Mouse (Mus musculus): ENCODE measurements around the gene Uox. TPM values are rescaled to one million over a fixed set of nuclear protein-coding genes. Genes with fewer than 3 reads are reported as not detected.

Uox gene
- polyA plus RNA-seq, 1 experiment from 2014 or later = 0.11 TPM

GRCm38 (mm10) chr3:146610322-146610721 is 40.1 kb downstream of the Uox start:
- no peak overlapping the region for H3K4me3 ChIP-seq (ENCODE audit: low read depth, low read length)
- DNase-seq (ENCODE audit: low spot score, missing footprints) (no peak), ATAC-seq (ENCODE audit: low FRiP score) (no peak)
- no peaks in the 10 kb centered on the region for H3K4me1 ChIP-seq (ENCODE audit: control insufficient read depth, insufficient read depth, low read length)
- no peaks in the 10 kb centered on the region for H3K9me3 ChIP-seq (ENCODE audit: control insufficient read depth, low read length)
- WGBS = 85% methylated on average over 10 of the region's 10 CpGs
- no peaks in the 10 kb centered on the region for H3K36me3 ChIP-seq (ENCODE audit: control insufficient read depth, insufficient read depth, low read length)
- H3K9ac ChIP-seq (ENCODE audit: low read length) = no peak overlapping the region
- H3K4me2 ChIP-seq = no peak overlapping the region
- H3K27me3 ChIP-seq (ENCODE audit: control insufficient read depth, insufficient read depth, low read length) = no peaks in the 10 kb centered on the region
- no peak overlapping the region for H3K27ac ChIP-seq (ENCODE audit: low read depth, low read length)

GRCm38 (mm10) chr3:146611261-146611660 is 41.0 kb downstream of the Uox start:
- no peaks in the 10 kb centered on the region for H3K4me1 ChIP-seq (ENCODE audit: control insufficient read depth, insufficient read depth, low read length)
- ATAC-seq (ENCODE audit: low FRiP score) (no peak), DNase-seq (ENCODE audit: low spot score, missing footprints) (no peak)
- H3K4me3 ChIP-seq (ENCODE audit: low read depth, low read length) = no peak overlapping the region
- H3K4me2 ChIP-seq = no peak overlapping the region
- no peak overlapping the region for H3K9ac ChIP-seq (ENCODE audit: low read length)
- H3K9me3 ChIP-seq (ENCODE audit: control insufficient read depth, low read length) = no peaks in the 10 kb centered on the region
- H3K27ac ChIP-seq (ENCODE audit: low read depth, low read length) = no peak overlapping the region
- WGBS = 79% methylated on average over 4 of the region's 4 CpGs
- no peaks in the 10 kb centered on the region for H3K27me3 ChIP-seq (ENCODE audit: control insufficient read depth, insufficient read depth, low read length)
- no peaks in the 10 kb centered on the region for H3K36me3 ChIP-seq (ENCODE audit: control insufficient read depth, insufficient read depth, low read length)

GRCm38 (mm10) chr3:146611821-146612220 is 41.6 kb downstream of the Uox start:
- H3K27ac ChIP-seq (ENCODE audit: low read depth, low read length) = no peak overlapping the region
- no peak overlapping the region for H3K9ac ChIP-seq (ENCODE audit: low read length)
- no peaks in the 10 kb centered on the region for H3K9me3 ChIP-seq (ENCODE audit: control insufficient read depth, low read length)
- 92% methylated on average over 4 of the region's 4 CpGs for WGBS
- no peaks in the 10 kb centered on the region for H3K27me3 ChIP-seq (ENCODE audit: control insufficient read depth, insufficient read depth, low read length)
- no peak overlapping the region for H3K4me3 ChIP-seq (ENCODE audit: low read depth, low read length)
- H3K4me2 ChIP-seq = no peak overlapping the region
- no peak for DNase-seq (ENCODE audit: low spot score, missing footprints)
- no peak for ATAC-seq (ENCODE audit: low FRiP score)
- no peaks in the 10 kb centered on the region for H3K36me3 ChIP-seq (ENCODE audit: control insufficient read depth, insufficient read depth, low read length)
- no peaks in the 10 kb centered on the region for H3K4me1 ChIP-seq (ENCODE audit: control insufficient read depth, insufficient read depth, low read length)

GRCm38 (mm10) chr3:146615496-146615895 is 45.3 kb downstream of the Uox start, which contains the start of gene Dnase2b:
Gene Dnase2b (minus strand): TSS chr3:146615596.
- 94% methylated on average over 4 of the region's 4 CpGs for WGBS
- Histone ChIP-seq H3K9me3 (ENCODE audit: control insufficient read depth, low read length) (no peaks in the 10 kb centered on the region), H3K27ac (ENCODE audit: low read depth, low read length) (no peak within 1 kb of the TSS), H3K27me3 (ENCODE audit: control insufficient read depth, insufficient read depth, low read length) (no peaks in the 10 kb centered on the region), H3K4me1 (ENCODE audit: control insufficient read depth, insufficient read depth, low read length) (no peaks in the 10 kb centered on the region), H3K4me2 (no peak within 1 kb of the TSS), H3K4me3 (ENCODE audit: low read depth, low read length) (no peak within 1 kb of the TSS), H3K9ac (ENCODE audit: low read length) (no peak within 1 kb of the TSS), H3K36me3 (ENCODE audit: control insufficient read depth, insufficient read depth, low read length) (no peaks in the 10 kb centered on the region)
- no peak for DNase-seq (ENCODE audit: low spot score, missing footprints)
- no peak for ATAC-seq (ENCODE audit: low FRiP score)

- 75% methylated on average over 5 of the region's 5 CpGs for WGBS
Measured at GRCm38 (mm10) chr3:146616533-146617283, 46.5 kb downstream of the Uox start.

GRCm38 (mm10) chr3:146617946-146618345 is 47.7 kb downstream of the Uox start:
- H3K27me3 ChIP-seq (ENCODE audit: control insufficient read depth, insufficient read depth, low read length) = no peaks in the 10 kb centered on the region
- no peaks in the 10 kb centered on the region for H3K9me3 ChIP-seq (ENCODE audit: control insufficient read depth, low read length)
- no peak overlapping the region for H3K4me2 ChIP-seq
- H3K9ac ChIP-seq (ENCODE audit: low read length) = no peak overlapping the region
- no peaks in the 10 kb centered on the region for H3K36me3 ChIP-seq (ENCODE audit: control insufficient read depth, insufficient read depth, low read length)
- H3K4me1 ChIP-seq (ENCODE audit: control insufficient read depth, insufficient read depth, low read length) = no peaks in the 10 kb centered on the region
- H3K4me3 ChIP-seq (ENCODE audit: low read depth, low read length) = no peak overlapping the region
- no peak for DNase-seq (ENCODE audit: low spot score, missing footprints)
- no peak overlapping the region for H3K27ac ChIP-seq (ENCODE audit: low read depth, low read length)
- no peak for ATAC-seq (ENCODE audit: low FRiP score)

More at GRCm38 (mm10) chr3:146616533-146617283, 46.5 kb downstream of the Uox start:
- H3K9ac ChIP-seq (ENCODE audit: low read length) = no peak overlapping the region
- DNase-seq (ENCODE audit: low spot score, missing footprints) (no peak), ATAC-seq (ENCODE audit: low FRiP score) (no peak)
- H3K4me2 ChIP-seq = no peak overlapping the region
- no peaks in the 10 kb centered on the region for H3K27me3 ChIP-seq (ENCODE audit: control insufficient read depth, insufficient read depth, low read length)
- H3K4me1 ChIP-seq (ENCODE audit: control insufficient read depth, insufficient read depth, low read length) = no peaks in the 10 kb centered on the region
- H3K4me3 ChIP-seq (ENCODE audit: low read depth, low read length) = no peak overlapping the region
- H3K36me3 ChIP-seq (ENCODE audit: control insufficient read depth, insufficient read depth, low read length) = no peaks in the 10 kb centered on the region
- no peak overlapping the region for H3K27ac ChIP-seq (ENCODE audit: low read depth, low read length)
- no peaks in the 10 kb centered on the region for H3K9me3 ChIP-seq (ENCODE audit: control insufficient read depth, low read length)

- H3K4me2 ChIP-seq = no peak overlapping the region
- no peaks in the 10 kb centered on the region for H3K4me1 ChIP-seq (ENCODE audit: control insufficient read depth, insufficient read depth, low read length)
- H3K9me3 ChIP-seq (ENCODE audit: control insufficient read depth, low read length) = no peaks in the 10 kb centered on the region
- no peaks in the 10 kb centered on the region for H3K27me3 ChIP-seq (ENCODE audit: control insufficient read depth, insufficient read depth, low read length)
- no peak overlapping the region for H3K27ac ChIP-seq (ENCODE audit: low read depth, low read length)
- no peak overlapping the region for H3K9ac ChIP-seq (ENCODE audit: low read length)
- ATAC-seq (ENCODE audit: low FRiP score) (no peak), DNase-seq (ENCODE audit: low spot score, missing footprints) (no peak)
- no peaks in the 10 kb centered on the region for H3K36me3 ChIP-seq (ENCODE audit: control insufficient read depth, insufficient read depth, low read length)
- WGBS = 83% methylated on average over 4 of the region's 4 CpGs
- H3K4me3 ChIP-seq (ENCODE audit: low read depth, low read length) = no peak overlapping the region
Measured at GRCm38 (mm10) chr3:146618357-146618756, 48.1 kb downstream of the Uox start.

- Histone ChIP-seq H3K36me3 (ENCODE audit: control insufficient read depth, insufficient read depth, low read length) (no peaks in the 10 kb centered on the region), H3K9me3 (ENCODE audit: control insufficient read depth, low read length) (no peaks in the 10 kb centered on the region), H3K27ac (ENCODE audit: low read depth, low read length) (no peak overlapping the region), H3K4me2 (no peak overlapping the region), H3K27me3 (ENCODE audit: control insufficient read depth, insufficient read depth, low read length) (no peaks in the 10 kb centered on the region), H3K4me3 (ENCODE audit: low read depth, low read length) (no peak overlapping the region), H3K9ac (ENCODE audit: low read length) (no peak overlapping the region), H3K4me1 (ENCODE audit: control insufficient read depth, insufficient read depth, low read length) (no peaks in the 10 kb centered on the region)
- 91% methylated on average over 10 of the region's 10 CpGs for WGBS
- ATAC-seq (ENCODE audit: low FRiP score) (no peak), DNase-seq (ENCODE audit: low spot score, missing footprints) (no peak)
Measured at GRCm38 (mm10) chr3:146620101-146620500, 49.9 kb downstream of the Uox start.

- no peaks in the 10 kb centered on the region for H3K36me3 ChIP-seq (ENCODE audit: control insufficient read depth, insufficient read depth, low read length)
- no peak overlapping the region for H3K9ac ChIP-seq (ENCODE audit: low read length)
- H3K4me2 ChIP-seq = no peak overlapping the region
- ATAC-seq (ENCODE audit: low FRiP score) (no peak), DNase-seq (ENCODE audit: low spot score, missing footprints) (no peak)
- no peak overlapping the region for H3K27ac ChIP-seq (ENCODE audit: low read depth, low read length)
- no peaks in the 10 kb centered on the region for H3K4me1 ChIP-seq (ENCODE audit: control insufficient read depth, insufficient read depth, low read length)
- WGBS = 91% methylated on average over 14 of the region's 14 CpGs
- no peak overlapping the region for H3K4me3 ChIP-seq (ENCODE audit: low read depth, low read length)
- no peaks in the 10 kb centered on the region for H3K9me3 ChIP-seq (ENCODE audit: control insufficient read depth, low read length)
- no peaks in the 10 kb centered on the region for H3K27me3 ChIP-seq (ENCODE audit: control insufficient read depth, insufficient read depth, low read length)
Measured at GRCm38 (mm10) chr3:146620555-146621249, 50.5 kb downstream of the Uox start.

All from midbrain, embryonic 11.5 days (tissue).